Mouse (Mus musculus) MEL (cell line): Measurements from ENCODE around the gene Tspan2. TPM values are rescaled to one million over a fixed set of nuclear protein-coding genes. Genes with fewer than 3 reads are reported as not detected.

Source experiments
- DNase-seq: peaks from one replicate; pipeline ENCODE4 v3.0.0; 2011; ENCODE audit warnings: low read depth, low spot score
- H3K27ac ChIP-seq: 2 replicates; pipeline ENCODE4 v1.5.1; 2012; ENCODE audit warnings: low read depth, mild to moderate bottlenecking, control low read depth, low read length, moderate library complexity; ENCODE audit not compliant: control insufficient read depth
- H3K27me3 ChIP-seq, 2 experiments: fragments of 150-350 bp in 1 of 2; sonication (generic) in 1 of 2; 2 replicates each; pipeline ENCODE4 v1.6.1; 2012; ENCODE audit warnings: low read length in 2 of 2, mild to moderate bottlenecking in 2 of 2, improper control_type of control experiment in 1 of 2, moderate library complexity in 1 of 2; ENCODE audit not compliant: insufficient read depth in 2 of 2, control insufficient read depth in 1 of 2
- H3K36me3 ChIP-seq, 2 experiments: 2 replicates each; pipeline ENCODE4 v1.6.1; 2012 to 2014; ENCODE audit warnings: low read length in 2 of 2, improper control_type of control experiment in 1 of 2, inconsistent platforms in 1 of 2, mild to moderate bottlenecking in 1 of 2; ENCODE audit not compliant: insufficient read depth in 2 of 2, control insufficient read depth in 1 of 2
- H3K4me1 ChIP-seq, 2 experiments: fragments of 150-350 bp in 1 of 2; sonication (generic) in 1 of 2; 2 replicates each; pipeline ENCODE4 v1.6.1; 2012; ENCODE audit warnings: low read length in 2 of 2, improper control_type of control experiment in 1 of 2, mild to moderate bottlenecking in 1 of 2; ENCODE audit not compliant: insufficient read depth in 2 of 2, control insufficient read depth in 1 of 2
- H3K4me3 ChIP-seq, 2 experiments: fragments of 150-350 bp in 1 of 2; sonication (generic) in 1 of 2; 2 replicates each; pipeline ENCODE4 v1.5.1; 2012; ENCODE audit warnings: low read depth in 2 of 2, low read length in 2 of 2, mild to moderate bottlenecking in 2 of 2, moderate library complexity in 2 of 2, control low read depth in 1 of 2, improper control_type of control experiment in 1 of 2; ENCODE audit not compliant: control insufficient read depth in 1 of 2, insufficient read depth in 1 of 2
- H3K79me2 ChIP-seq: 2 replicates; pipeline ENCODE4 v1.6.1; 2012; ENCODE audit warnings: mild to moderate bottlenecking, low read length, moderate library complexity; ENCODE audit not compliant: control insufficient read depth, poor library complexity, insufficient read depth
- H3K9ac ChIP-seq: 2 replicates; pipeline ENCODE4 v1.6.1; 2012; ENCODE audit warnings: low read depth, mild to moderate bottlenecking, control low read depth, low read length, moderate library complexity; ENCODE audit not compliant: control insufficient read depth, poor library complexity, severe bottlenecking
- H3K9me3 ChIP-seq: fragments of 150-350 bp; sonication (generic); replicated peaks from 2 replicates; pipeline ENCODE4 v1.6.1; 2012; ENCODE audit warnings: mild to moderate bottlenecking, low read length, improper control_type of control experiment, moderate library complexity; ENCODE audit not compliant: insufficient read depth
- CHD2 ChIP-seq: IDR thresholded peaks from 2 replicates; pipeline ENCODE4 v1.6.1; 2011; ENCODE audit warnings: low read length, improper control_type of control experiment
- CTCF ChIP-seq, 3 experiments: IDR thresholded peaks in 2 of 3; conservative IDR thresholded peaks in 1 of 3; 2 replicates each; pipeline ENCODE4 v1.5.1; 2011 to 2012; ENCODE audit warnings: low read length in 3 of 3, low read depth in 2 of 3, mild to moderate bottlenecking in 2 of 3, improper control_type of control experiment in 1 of 3, inconsistent platforms in 1 of 3, mixed read lengths in 1 of 3, moderate library complexity in 1 of 3; ENCODE audit not compliant: control insufficient read depth in 1 of 3, insufficient read depth in 1 of 3, poor library complexity in 1 of 3, severe bottlenecking in 1 of 3
- EP300 ChIP-seq, 2 experiments: IDR thresholded peaks; 2 replicates each; pipeline ENCODE4 v1.6.1; 2011; ENCODE audit warnings: improper control_type of control experiment in 2 of 2, low read length in 2 of 2, low read depth in 1 of 2, mild to moderate bottlenecking in 1 of 2
- GATA1 ChIP-seq: IDR thresholded peaks from 2 replicates; pipeline ENCODE4 v1.6.1; 2011; ENCODE audit warnings: low read depth, low read length, improper control_type of control experiment
- JUND ChIP-seq: IDR thresholded peaks from 2 replicates; pipeline ENCODE4 v1.6.1; 2011; ENCODE audit warnings: low read depth, mild to moderate bottlenecking, improper control_type of control experiment, low read length
- MAFK ChIP-seq: IDR thresholded peaks from 2 replicates; pipeline ENCODE4 v1.6.1; 2011; ENCODE audit warnings: low read depth, mild to moderate bottlenecking, low read length, improper control_type of control experiment, borderline replicate concordance
- MAX ChIP-seq: IDR thresholded peaks from 2 replicates; pipeline ENCODE4 v1.6.1; 2011; ENCODE audit warnings: low read length, improper control_type of control experiment
- MAZ ChIP-seq: IDR thresholded peaks from 2 replicates; pipeline ENCODE4 v1.6.1; 2012; ENCODE audit warnings: low read depth, mild to moderate bottlenecking, inconsistent platforms, low read length, improper control_type of control experiment
- MXI1 ChIP-seq: IDR thresholded peaks from 2 replicates; pipeline ENCODE4 v1.6.1; 2011; ENCODE audit warnings: mild to moderate bottlenecking, low read depth, low read length, improper control_type of control experiment
- MYB ChIP-seq: IDR thresholded peaks from 2 replicates; pipeline ENCODE4 v1.6.1; 2011; ENCODE audit warnings: mild to moderate bottlenecking, low read depth, low read length, improper control_type of control experiment
- NELFE ChIP-seq: IDR thresholded peaks from 2 replicates; pipeline ENCODE4 v1.6.1; 2011; ENCODE audit warnings: low read depth, low read length, improper control_type of control experiment
- RCOR1 ChIP-seq: IDR thresholded peaks from 2 replicates; pipeline ENCODE4 v1.6.1; 2012; ENCODE audit warnings: low read depth, mild to moderate bottlenecking, inconsistent platforms, low read length, improper control_type of control experiment
- SIN3A ChIP-seq: IDR thresholded peaks from 2 replicates; pipeline ENCODE4 v1.6.1; 2012; ENCODE audit warnings: low read length, improper control_type of control experiment, inconsistent platforms
- SMC3 ChIP-seq: IDR thresholded peaks from 2 replicates; pipeline ENCODE4 v1.6.1; 2011; ENCODE audit warnings: low read depth, low read length, improper control_type of control experiment
- TAL1 ChIP-seq: IDR thresholded peaks from 2 replicates; pipeline ENCODE4 v1.6.1; 2012; ENCODE audit warnings: mild to moderate bottlenecking, inconsistent platforms, low read length, moderate library complexity, mixed read lengths
- USF2 ChIP-seq, 2 experiments: IDR thresholded peaks; 2 replicates each; pipeline ENCODE4 v1.6.1; 2011 to 2012; ENCODE audit warnings: improper control_type of control experiment in 2 of 2, low read length in 2 of 2, borderline replicate concordance in 1 of 2, inconsistent platforms in 1 of 2, low read depth in 1 of 2, mild to moderate bottlenecking in 1 of 2; ENCODE audit not compliant: insufficient read depth in 1 of 2
- ZKSCAN1 ChIP-seq: IDR thresholded peaks from 2 replicates; pipeline ENCODE4 v1.6.1; 2012; ENCODE audit warnings: low read depth, mild to moderate bottlenecking, inconsistent platforms, low read length, improper control_type of control experiment, moderate library complexity
- ZMIZ1 ChIP-seq: IDR thresholded peaks from 2 replicates; pipeline ENCODE4 v1.6.1; 2012; ENCODE audit warnings: low read depth, mild to moderate bottlenecking, inconsistent platforms, low read length, improper control_type of control experiment, moderate library complexity
- polyA plus RNA-seq, 2 experiments: library from polyadenylated mRNA; stranded (reverse) in 1 of 2; unstranded in 1 of 2; fragments of >175 nt in 1 of 2; fragments of >200 nt in 1 of 2; gene quantifications; 2 replicates each; pipeline versions ENCODE4 v1.2.1 to v1.2.4; 2012; ENCODE audit warnings: low replicate concordance in 2 of 2, low read depth in 1 of 2; ENCODE audit not compliant: insufficient read length in 2 of 2, insufficient read depth in 1 of 2, missing spikeins in 1 of 2
- total RNA-seq: library from RNA; depleted of rRNA; stranded (reverse); fragments of 300-350 nt; gene quantifications from 2 replicates; pipeline ENCODE4 v1.2.3, GENCODE M21; 2012

Tspan2 gene
- total and polyA plus RNA-seq, 3 experiments, result not detected

GRCm38 (mm10) chr3:102760236-102760635 is 25.9 kb downstream of the Tspan2 start:
- DNase-seq, result no peak
- TF ChIP-seq SMC3 (no peak), CHD2 (no peak), NELFE (no peak), SIN3A (no peak), MXI1 (no peak), MAX (no peak), MAZ (no peak), ZMIZ1 (no peak), MYB (no peak), GATA1 (no peak), EP300 (IDR thresholded peaks at IDR 0.05; ENCODE audit: low read depth in 1 of 2, low read length in 2 of 2) (no peak), JUND (no peak)
- TF ChIP-seq, all 39 proteins: peak for 0
- Histone ChIP-seq H3K4me3 (no peak overlapping the region), H3K27ac (no peak overlapping the region), H3K9me3 (no peaks in the 10 kb centered on the region), H3K79me2 (no peaks in the 10 kb centered on the region), H3K4me1 (no peaks in the 10 kb centered on the region), H3K36me3 (no peaks in the 10 kb centered on the region), H3K9ac (no peak overlapping the region), H3K27me3 (no peaks in the 10 kb centered on the region; a peak in 1 of 4 replicates)

GRCm38 (mm10) chr3:102762388-102762787 is 28.1 kb downstream of the Tspan2 start:
- H3K9me3 ChIP-seq, result no peaks in the 10 kb centered on the region
- H3K79me2 ChIP-seq, result no peaks in the 10 kb centered on the region
- DNase-seq, result no peak
- no peaks in the 10 kb centered on the region for H3K36me3 ChIP-seq
- H3K4me1 ChIP-seq, result no peaks in the 10 kb centered on the region
- TF ChIP-seq USF2 (IDR thresholded peaks at IDR 0.05; ENCODE audit: borderline replicate concordance in 1 of 2, insufficient read depth in 1 of 2, low read depth in 1 of 2, low read length in 2 of 2), result no peak
- TF ChIP-seq TAL1, result no peak
- TF ChIP-seq RCOR1, result no peak
- no peak for TF ChIP-seq ZKSCAN1
- TF ChIP-seq GATA1, result no peak
- no peak for TF ChIP-seq NELFE
- TF ChIP-seq SIN3A, result no peak
- TF ChIP-seq MAZ, result no peak
- no peak for TF ChIP-seq MAFK
- no peak for TF ChIP-seq EP300 (IDR thresholded peaks at IDR 0.05; ENCODE audit: low read depth in 1 of 2, low read length in 2 of 2)
- TF ChIP-seq SMC3, result no peak
- TF ChIP-seq CTCF (IDR thresholded peaks at IDR 0.05 in 2 of 3, conservative IDR thresholded peaks at IDR 0.05 in 1 of 3; ENCODE audit: control insufficient read depth in 1 of 3, insufficient read depth in 1 of 3, low read depth in 2 of 3, low read length in 3 of 3, poor library complexity in 1 of 3, severe bottlenecking in 1 of 3), result no peak
- no peaks in the 10 kb centered on the region; a peak in 1 of 4 replicates for H3K27me3 ChIP-seq
- H3K27ac ChIP-seq, result no peak overlapping the region
- no peak overlapping the region for H3K4me3 ChIP-seq
- no peak overlapping the region for H3K9ac ChIP-seq
